Mouse (Mus musculus): ENCODE data around the gene Alpl.

Gene Alpl

DNA sequence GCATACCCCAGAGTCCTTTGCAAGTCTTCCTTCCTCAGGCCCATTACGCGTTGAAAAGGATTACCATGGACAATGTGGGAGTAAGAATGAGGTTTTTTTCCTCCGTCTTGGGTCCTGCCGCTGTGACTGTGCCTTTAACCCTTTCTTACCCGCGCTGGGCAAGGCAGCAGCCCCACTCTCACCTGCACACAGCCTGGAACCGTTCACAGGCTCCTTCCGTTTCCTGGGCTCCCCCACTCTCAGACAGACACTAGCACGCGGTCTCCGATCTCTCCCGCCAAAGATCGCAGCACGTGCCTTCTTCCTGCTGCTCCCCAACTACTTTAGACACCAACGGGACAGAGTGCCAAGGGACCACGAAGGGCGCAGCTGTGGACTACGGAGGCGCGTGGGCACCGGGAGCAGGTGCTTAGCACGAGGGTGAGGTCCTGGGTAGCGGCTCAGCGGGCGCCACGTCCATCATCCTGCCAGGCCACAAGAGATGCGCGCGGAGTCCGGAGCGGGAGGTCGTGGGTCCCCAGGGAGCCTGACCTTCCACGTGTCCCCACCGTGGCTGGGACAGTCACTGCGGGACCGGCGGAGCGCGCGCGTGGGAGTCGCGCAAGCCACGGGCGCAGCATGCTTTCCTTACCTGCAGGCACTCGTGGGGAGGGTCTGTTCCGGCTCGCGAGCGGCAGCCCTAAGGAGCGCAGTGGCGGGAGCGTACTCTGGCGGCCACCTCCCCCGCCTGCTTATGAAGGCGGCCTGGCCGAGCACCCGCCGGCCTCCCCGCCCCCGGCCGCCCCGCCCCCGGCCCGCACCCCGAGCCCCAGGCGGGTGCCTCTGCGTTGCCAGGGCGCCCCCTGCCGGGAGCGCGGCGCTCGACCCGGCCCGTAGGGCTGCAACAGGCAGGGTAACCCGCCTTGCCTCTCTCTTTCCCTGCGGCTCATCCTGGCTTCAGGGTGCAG is at the start of gene Alpl:
Gene Alpl (minus strand): TSS at position 774 of the 947 bp plus-strand sequence.
- DNase-seq (ENCODE audit: low spot score): no peak

DNA sequence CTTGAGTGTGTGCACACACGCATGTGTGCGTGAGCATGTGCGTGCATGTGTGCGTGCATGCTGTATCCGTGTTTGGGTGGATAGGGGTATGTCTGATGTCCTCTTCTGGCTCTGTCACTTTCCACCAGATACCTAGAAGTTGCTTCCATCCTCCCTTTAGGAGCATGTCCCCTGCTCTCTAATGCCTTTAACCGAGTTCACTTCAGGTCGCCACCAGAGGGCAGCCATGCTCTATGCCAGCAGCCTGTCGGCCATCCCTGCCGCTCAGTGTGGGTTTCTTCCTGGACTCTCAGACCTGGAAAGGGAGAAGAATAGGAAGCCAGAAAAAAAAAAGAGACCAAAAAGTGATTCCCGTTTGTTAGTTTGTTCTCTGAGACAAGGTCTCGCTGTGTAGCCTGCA is 48.5 kb upstream of the Alpl start:
- DNase-seq (ENCODE audit: low spot score): no peak

DNA sequence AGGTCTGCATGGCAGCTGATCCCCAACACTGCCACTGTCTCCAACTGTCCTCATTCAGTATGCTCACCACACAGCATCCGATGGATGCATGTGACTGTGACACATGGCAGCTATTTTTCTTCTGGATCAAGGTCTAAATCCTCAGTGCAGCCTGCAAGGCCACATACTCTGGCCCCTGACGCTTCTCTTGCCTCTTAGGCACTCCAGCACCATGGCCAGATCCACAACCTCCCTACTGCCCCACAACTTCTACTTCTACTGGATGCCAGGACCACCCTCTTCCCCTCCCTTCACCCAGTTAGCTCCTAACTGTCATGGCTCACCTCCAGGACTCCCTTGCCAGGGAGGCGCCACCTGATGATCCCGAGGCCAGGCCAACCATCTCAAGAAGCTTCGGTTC is 43.3 kb upstream of the Alpl start:
- no peak for DNase-seq (ENCODE audit: low spot score)

DNA sequence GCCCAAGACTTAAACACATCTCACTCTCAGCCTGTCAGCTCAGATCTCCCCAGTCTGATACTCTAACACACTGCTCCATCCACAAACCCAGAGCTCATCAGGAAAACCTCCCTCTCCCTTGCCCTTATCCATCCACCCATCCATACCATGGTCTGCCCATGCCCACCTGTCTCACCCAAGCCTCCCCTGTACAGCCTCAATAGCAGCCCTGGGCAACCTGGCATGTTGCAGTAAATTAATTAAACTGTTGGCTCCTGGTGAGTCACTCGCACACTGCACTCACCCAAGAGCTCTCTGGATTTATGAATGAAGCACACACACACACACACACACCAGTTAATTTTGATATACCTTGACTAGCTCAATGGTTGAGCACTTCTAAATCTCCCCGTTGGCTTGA is 42.6 kb upstream of the Alpl start:
- no peak for DNase-seq (ENCODE audit: low spot score)

DNA sequence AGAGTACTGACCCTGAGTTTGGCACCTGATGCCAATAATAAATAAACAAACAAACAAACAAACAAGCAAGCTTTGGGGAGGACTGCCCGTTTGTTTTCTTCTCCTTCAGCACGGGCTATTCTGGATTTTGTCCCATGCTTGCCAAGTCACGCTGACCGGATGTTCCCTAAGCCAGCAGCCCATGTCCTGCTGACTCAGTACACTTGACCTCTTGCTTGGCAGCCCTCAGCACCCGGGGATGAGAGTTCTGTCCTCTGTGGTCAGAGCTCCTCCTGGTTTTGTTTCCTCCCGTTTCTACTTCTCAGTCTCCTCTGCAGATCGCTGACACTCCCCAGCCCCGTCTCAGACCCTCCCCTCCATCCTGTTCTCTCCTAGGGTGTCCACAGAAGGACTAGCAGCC is 41.6 kb upstream of the Alpl start:
- DNase-seq (ENCODE audit: low spot score): peak; percentile 48

DNA sequence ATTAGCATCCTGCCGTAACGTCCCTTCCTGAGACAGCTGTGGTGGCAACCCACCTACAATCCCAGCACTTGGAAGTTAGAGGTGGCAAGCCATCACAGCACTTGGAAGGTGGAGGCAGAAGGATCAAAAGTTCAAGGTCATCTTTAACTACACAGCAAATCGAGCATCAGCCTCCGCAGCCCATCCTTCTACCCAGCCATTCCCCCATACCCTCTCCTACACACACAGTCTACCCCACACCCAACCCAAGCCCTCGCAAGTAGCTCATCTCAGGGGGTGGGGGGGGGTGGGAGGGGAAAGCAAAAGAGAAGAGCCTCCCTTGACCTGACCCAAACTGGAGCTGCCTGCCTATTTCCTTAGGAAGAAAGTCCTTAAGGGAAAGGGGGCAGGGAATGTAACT is 40.6 kb upstream of the Alpl start:
- DNase-seq (ENCODE audit: low spot score): no peak

DNA sequence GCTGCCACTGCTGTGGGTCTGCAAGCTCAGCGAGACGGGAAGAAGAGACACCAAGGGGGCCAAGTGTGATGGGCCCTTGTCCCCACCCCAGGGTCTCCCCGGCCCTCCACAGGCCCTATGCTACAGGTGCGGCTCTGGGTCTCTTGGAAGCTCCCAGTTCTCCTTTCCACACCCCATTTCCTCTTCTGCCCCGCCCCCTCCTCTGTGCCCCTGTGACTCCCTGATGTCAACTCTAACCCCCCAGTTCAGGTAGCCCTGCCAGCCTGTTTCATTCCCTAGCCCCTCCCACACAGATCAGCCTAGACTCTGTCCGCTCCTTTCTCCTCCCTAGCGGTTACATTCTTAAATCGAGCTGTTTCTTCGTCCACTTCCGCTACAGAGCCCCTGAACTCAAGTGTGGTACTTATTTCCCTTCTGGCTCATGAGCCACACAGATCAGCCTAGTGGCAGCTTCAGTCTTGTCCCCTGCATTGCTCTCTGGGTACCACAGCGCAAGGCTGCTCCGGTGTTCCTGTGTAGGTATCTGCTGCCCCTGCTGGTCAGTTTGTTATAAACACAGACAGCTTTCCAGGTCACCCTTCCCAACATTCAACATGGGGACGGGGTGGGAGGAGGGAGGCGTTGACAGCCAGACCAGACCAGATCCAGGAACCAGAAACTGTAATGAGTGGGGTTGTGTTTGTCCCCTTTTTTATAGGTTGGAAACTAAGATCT is 39.6 kb upstream of the Alpl start:
- peak; percentile 54 for DNase-seq (ENCODE audit: low spot score)

DNA sequence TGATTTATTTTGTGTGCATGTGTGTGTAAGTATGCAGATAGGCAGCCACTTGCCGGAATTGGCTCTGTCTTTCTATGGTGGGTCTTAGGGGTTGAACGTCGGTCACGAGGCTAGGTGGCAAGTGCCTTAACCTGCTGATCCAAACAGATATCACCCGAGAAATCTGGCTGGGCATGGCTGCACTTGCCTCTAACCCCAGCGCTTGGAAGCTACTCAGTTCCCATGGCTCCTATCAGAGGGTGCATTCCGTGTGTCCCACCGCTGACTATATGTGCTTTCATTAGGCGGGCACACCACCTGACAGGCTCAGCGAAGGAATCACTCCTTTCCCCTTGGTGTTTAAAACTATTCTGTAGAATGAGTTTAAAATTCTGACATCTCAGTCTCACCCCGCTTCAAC is 35.4 kb upstream of the Alpl start:
- DNase-seq (ENCODE audit: low spot score): no peak

DNA sequence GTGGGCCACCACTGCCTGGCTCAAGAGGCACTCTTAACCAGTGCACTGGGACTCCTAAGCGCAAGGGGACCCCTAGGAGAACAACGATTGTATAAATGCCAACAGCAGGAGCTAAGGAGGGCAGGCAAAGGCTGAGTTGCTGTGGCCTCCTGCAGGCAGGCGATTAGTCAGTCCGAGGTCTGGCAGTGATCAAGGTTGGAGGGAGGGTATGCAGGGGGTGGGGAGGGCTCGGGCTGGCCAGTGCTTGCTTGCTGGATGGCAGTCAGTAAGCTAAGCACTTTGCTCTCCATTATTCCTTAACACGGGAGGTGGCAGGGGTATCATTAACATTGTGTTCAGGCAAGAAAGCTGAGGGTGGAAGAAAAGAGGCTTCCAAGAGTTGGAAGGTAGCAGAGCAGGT is 34.2 kb upstream of the Alpl start:
- no peak for DNase-seq (ENCODE audit: low spot score)

DNA sequence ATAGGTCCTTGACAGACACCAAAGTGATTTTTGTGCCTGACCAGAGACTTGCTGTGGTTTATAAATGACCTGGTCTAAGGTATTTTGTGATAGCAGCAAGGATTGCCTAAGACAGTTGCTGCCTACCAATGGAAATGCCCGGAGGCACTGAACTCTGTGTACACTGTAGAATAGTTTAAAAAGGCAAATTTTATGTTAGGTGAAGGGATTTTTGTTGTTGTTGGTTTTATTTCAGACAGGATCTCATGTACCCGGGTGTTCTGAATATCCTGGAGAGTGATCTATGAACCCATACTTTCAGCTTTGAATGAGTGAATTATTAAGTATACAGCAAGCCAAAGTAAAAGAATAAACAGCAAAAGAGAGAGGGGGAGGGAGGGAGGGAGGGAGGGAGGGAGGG is 28.7 kb upstream of the Alpl start:
- no peak for DNase-seq (ENCODE audit: low spot score)

DNA sequence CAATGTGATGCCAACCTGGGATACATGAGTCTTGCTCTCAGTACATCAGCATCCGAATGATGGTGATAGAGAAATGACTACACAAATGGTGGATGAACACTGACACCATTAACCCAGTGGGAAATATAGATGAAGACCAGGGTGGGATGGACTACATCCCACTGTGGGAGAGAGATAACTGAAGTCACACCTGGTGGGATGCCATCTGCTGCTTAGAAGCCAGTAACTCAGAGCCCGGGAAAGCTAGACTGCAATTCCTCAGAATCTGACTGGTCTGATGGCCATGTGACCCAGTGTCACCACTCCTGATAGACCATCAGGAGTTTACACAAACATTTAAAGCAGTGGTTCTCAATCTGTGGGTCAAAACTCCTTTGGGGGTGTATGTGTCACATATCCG is 27.4 kb upstream of the Alpl start:
- DNase-seq (ENCODE audit: low spot score): no peak

DNA sequence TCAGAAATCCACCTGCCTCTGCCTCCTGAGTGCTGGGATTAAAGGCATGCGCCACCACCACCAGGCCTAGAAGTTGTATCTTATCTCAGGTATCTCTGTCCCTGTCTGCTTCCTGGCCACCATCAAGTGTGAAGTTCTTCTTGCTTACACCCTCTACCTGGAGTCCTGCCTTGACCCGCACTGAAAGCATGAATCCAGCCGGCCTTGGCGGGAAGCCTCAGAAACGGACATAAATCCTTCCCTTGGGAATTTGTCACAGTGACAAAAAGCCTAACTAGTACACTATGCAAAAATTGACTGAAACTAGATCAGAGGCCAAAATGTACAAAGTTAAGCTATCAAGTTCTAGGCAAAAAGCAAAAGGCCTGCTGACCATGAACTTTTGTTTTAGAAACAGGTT is 26.4 kb upstream of the Alpl start:
- no peak for DNase-seq (ENCODE audit: low spot score)

DNA sequence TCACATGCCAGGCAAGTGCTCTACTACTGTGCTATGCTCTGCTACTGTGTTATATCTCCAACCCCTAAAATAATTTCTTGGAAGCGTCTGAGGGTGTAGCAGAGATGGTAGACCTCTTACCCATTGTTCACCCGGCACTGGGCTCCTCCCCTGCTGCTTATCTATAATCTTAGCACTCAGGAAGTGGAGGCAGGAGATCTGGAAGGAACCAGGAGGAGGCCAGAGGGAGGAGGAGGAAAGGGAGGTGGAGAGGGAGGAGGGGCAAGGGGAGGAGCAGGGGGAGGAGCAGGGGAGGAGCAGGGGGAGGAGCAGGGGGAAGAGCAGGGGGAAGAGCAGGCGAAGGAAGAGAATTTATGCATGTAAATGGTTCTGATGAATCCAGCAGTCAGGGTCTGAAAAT is 24.5 kb upstream of the Alpl start:
- no peak for DNase-seq (ENCODE audit: low spot score)

DNA sequence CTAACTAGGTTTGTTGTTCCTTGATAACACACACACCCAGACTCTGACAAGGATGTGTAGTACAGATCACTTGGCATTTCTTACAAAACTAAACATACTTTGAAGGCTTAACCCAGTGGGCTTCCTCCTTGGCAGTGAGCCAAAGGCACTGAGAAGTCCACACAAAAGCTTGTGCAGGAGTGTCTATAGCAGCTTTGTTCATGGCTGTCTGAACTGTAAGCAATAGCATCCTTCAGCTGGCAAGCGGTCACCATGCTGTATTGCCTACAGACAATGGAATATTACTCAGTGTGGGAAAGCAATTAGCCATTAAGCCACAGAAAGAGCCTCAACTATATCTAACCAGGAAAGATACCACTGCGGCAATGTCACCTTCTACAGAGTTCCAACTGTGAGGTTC is 23.3 kb upstream of the Alpl start:
- no peak for DNase-seq (ENCODE audit: low spot score)

DNA sequence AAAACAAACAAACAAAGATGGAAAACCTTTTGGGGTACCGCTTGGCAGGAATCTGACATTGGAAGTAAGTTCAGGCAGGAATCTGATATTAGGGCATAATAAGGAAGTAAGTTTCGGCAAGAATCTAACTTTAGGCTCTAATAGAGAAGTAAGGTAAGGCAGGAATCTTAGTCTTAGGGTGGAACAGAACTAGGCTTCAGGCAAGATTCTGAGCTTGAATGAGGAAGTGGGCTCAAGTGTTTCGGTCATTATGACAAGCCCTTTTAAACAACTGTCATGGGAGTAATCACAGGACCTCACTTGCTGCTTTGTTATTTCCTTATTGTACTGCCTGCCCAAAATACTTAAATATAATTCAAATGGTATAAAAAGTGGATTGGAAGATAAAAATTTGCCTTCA is 22.2 kb upstream of the Alpl start:
- DNase-seq (ENCODE audit: low spot score): no peak

DNA sequence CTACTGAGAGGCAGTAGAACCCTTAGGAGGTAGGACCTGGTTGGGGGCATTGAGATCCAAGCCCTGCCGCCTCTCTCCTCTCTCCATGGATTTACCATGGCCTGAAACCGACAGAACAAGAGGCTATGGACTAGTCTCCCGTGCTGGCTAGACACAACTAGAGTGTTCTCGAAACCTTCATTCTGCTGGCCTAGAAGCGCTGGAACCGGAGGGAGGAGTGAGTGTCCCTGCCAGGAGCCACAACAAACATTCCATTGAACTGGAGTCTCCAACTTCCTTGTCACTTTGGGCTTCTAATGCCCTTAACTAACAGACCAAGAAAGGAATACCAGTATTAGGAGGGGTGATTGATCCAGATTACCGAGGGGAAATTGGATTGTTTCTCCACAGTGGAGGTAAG is 20.0 kb upstream of the Alpl start:
- no peak for DNase-seq (ENCODE audit: low spot score)

DNA sequence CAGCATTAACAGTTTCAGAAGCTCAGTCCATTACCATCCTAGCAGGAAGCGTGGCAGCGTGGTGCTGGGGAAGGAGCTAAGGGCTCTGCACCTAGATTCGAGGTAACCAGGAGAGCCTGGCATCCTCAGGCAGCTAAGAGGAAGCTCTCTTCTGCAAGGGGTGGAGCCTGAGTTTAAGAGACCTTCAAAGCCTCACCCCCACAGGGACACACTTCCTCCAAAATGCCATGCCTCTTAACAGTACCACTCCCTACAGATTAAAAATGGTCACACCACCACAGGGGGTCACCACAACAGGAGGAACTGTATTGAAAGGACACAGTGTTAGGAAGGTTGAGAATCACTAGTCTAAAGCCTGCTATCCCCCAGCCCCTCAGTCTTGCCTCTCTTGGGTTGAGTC is 19.3 kb upstream of the Alpl start:
- no peak for DNase-seq (ENCODE audit: low spot score)

DNA sequence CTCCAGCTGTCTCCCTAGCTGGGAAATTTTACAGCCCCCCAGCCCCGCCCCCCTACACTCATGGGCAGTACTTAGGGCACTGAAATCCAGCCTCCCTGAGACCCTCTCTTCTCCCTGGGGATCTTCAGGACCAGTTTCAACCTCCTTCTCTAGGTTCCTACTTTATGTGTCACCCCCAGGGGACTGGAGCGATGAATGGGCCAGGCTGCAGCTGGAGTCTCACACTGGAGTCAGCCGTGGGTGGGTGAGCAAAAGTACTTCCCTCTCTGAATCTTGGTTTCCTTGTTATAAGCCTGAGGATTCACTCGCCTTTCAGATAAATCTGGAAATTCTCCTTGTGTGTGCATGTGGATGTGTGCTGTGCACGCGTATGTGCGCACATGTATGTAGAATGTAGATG is 18.0 kb upstream of the Alpl start:
- DNase-seq (ENCODE audit: low spot score): no peak

DNA sequence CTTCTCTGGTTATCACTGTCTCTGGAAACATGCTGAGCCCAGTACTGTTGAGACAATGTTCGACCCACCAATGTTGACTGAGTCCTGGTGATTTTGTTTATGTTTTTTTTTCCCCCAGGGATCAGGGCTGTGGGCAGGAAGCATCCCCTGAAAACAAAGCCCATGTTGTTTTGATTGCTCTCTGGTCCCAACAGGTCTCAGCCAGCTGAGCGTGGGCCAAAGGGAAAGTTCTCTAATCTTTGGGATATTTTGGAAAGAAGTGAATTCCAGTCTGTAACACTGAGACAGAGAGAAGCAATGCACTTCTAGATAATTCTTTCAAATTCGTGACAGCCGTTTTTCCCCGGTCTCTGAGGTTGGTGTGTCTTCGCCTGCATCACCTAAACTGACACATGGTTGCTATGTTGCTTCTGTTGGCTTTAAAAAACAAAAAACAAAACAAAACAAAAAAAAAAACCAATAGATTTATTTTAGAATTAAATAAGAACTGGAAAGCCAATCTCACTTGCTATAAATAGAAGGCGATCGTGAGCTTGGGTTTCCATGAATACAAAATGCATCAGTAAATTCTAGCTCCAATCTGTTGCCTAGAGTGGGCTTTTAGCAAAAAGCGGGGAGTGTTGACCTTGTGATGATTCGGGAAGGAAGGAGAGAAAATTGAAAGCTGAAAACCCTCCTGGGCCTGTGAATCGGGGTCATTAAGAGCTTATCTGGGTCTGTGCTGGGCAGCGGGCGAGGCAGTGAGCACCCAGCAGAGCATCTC is 16.9 kb upstream of the Alpl start:
- DNase-seq (ENCODE audit: low spot score): no peak

DNA sequence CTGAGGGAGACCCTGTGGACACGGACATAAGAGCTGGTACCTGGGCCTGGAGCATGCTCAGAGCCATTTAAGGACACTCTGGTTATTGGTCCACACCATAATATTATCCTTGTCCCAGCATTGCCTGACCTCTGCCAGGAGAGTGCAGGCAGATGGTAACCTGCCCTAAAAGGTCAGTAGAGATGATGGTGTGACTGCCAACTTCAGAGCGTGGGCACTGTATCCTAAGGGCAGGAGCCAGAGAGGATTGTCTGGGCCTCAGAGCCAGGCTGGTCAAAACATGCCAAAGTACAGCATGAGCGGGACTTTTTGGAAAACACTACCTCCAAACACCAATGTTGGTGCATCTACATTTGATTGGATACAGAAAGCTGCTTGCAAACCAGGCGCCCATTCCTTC is 13.8 kb upstream of the Alpl start:
- DNase-seq (ENCODE audit: low spot score): no peak

DNA sequence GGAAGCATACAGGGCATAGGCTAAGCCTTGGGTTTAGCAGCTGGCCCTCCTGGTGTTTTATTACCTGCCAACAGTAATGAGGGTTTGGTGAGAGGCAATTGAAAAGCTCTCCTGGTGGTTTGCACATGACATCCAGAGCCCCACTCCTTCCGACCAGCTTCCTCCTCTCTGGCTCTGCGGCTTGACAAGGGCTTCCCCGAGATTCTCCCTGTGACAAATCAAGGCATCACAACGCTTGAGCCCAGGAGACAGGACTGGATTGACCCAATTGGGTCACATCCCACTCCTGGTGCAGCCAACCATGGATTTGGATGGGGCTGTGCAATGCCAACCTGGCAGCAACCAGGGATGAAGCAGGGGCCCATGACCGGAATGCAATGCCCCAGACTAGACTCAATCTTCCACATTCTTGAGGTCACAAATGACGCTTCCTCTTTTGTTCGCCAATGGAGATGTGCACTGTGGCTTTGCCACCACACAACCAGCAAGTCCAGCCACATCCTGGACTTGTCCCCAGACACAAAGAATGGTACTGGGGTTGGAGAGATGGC is 11.2 kb upstream of the Alpl start:
- DNase-seq (ENCODE audit: low spot score): no peak

DNA sequence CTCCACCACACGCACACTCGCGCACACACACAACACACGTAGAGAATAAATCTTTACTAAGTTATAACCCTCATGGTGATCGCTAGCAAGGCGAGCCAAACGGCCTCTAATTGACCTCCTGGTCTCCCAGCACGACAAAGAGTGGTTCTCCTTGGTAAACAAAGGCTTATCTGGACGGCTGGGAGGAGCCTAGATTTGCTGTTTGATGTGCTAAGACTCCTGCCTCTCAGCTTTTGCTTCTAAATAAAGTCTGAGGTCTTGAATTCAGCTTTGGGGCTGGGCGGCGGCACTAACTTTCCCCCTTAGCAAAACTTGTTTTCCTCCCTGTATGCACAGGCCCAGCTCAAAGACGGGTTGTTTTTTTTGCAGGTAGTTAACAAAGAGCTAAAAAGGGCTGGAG is 5.0 kb upstream of the Alpl start:
- DNase-seq (ENCODE audit: low spot score): no peak

DNA sequence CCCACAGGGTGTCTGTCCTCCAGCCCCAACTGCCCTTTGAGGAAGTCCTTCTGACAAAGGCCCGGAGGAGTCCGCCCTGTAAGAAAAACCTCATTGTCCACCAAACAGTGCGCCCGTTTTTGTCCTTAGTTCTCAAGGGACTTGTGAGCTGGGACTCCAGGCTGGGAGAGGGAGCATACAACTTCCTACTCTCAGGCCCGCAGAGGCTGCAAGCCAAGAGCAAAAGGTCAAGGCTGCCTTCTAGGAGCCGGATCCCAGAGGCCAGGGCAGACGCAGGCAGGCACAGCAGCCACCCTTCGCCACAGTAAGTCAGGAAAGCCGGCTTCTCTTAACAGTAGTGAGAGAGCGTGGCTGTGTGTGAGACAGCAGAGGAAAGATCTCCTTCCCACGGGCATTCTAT is 4.1 kb upstream of the Alpl start:
- peak; percentile 56 for DNase-seq (ENCODE audit: low spot score)
